Mouse (Mus musculus) cerebellum, adult 18-20 months (tissue): Measurements from ENCODE around the gene Nkap.

Experiments used
- DNase-seq, 2 experiments: peaks; one replicate each; pipeline ENCODE4 v3.0.0; 2021

The Nkap gene

GRCm38 (mm10) chrX:37161169-37161568 lies 34.6 kb downstream of the Nkap start:
- DNase-seq, result no peak

- DNase-seq, result no peak
Measured at GRCm38 (mm10) chrX:37163115-37163514, 36.5 kb downstream of the Nkap start.

GRCm38 (mm10) chrX:37167085-37167484 lies 40.5 kb downstream of the Nkap start:
- peak; percentile 26 to 30 for DNase-seq

- no peak for DNase-seq
Measured at GRCm38 (mm10) chrX:37168742-37169141, 42.1 kb downstream of the Nkap start, which contains the start of gene Akap14. Gene Akap14, minus strand, starts transcription at chrX:37168842.

GRCm38 (mm10) chrX:37184401-37184800 lies 57.8 kb downstream of the Nkap start:
- peak; percentile 5 to 7 for DNase-seq

- DNase-seq, result no peak
Measured at GRCm38 (mm10) chrX:37190755-37191104, 64.1 kb downstream of the Nkap start.

GRCm38 (mm10) chrX:37191105-37191743 lies 64.6 kb downstream of the Nkap start, which contains the start of the genes Ndufa1 and Rnf113a1:
Gene Ndufa1, minus strand, starts transcription at chrX:37191163.
Gene Rnf113a1, plus strand, starts transcription at chrX:37191245.
- DNase-seq, result peak; percentile 84 to 89

GRCm38 (mm10) chrX:37191744-37192379 lies 65.3 kb downstream of the Nkap start:
- DNase-seq, result peak; percentile 3 to 12

- no peak for DNase-seq
Measured at GRCm38 (mm10) chrX:37198676-37199075, 72.1 kb downstream of the Nkap start.
